8 mouse cellular contexts compared by ENCODE assay signal in genomic region chr15:12066176-12066856, GRCm38 (mm10). TPM values are rescaled to one million over a fixed set of nuclear protein-coding genes. Genes with fewer than 3 reads are reported as not detected.
DNase-seq lines count a peak whose midpoint lies in the region; ATAC-seq lines count a peak whose summit lies in the region.

No protein-coding gene starts in this region.

- no peaks in the 10 kb centered on the region for H3K27me3 ChIP-seq in intestine, embryonic 16.5 days (replicated peaks; ENCODE audit: control insufficient read depth, insufficient read depth, low read length)
- H3K27me3 ChIP-seq in neural tube, embryonic 15.5 days (replicated peaks) = no peaks in the 10 kb centered on the region

- no peaks in the 10 kb centered on the region for H3K9me3 ChIP-seq in intestine, embryonic 16.5 days (ENCODE audit: control insufficient read depth, low read length)
- H3K9me3 ChIP-seq in neural tube, embryonic 15.5 days (replicated peaks) = no peaks in the 10 kb centered on the region

- peak; percentile 84 for DNase-seq in adipocyte (ENCODE audit: low spot score)
- DNase-seq in cerebellum, adult 8-10 months = peak; percentile 48
- DNase-seq in gastrocnemius, postnatal 25 days = peak; percentile 77
- DNase-seq in left cerebral cortex, postnatal 14 days (ENCODE audit: low spot score in 2 of 2) = peak; percentile 72 to 78
- no peak for DNase-seq in spleen, adult 12 weeks (ENCODE audit: low spot score)

- H3K4me3 ChIP-seq in intestine, embryonic 16.5 days (ENCODE audit: low read length) = no peak overlapping the region
- no peak overlapping the region for H3K4me3 ChIP-seq in neural tube, embryonic 15.5 days (replicated peaks)

- intact Hi-C loops in left cerebral cortex, postnatal 14 days (cut with DNase I) = no loop called here

- WGBS in intestine, embryonic 16.5 days = 39% methylated on average over 14 of the region's 14 CpGs
- WGBS in neural tube, embryonic 15.5 days = 24% methylated on average over 14 of the region's 14 CpGs

- peak overlapping the region; percentile 82 for H3K27ac ChIP-seq in intestine, embryonic 16.5 days (ENCODE audit: low read length)
- H3K27ac ChIP-seq in neural tube, embryonic 15.5 days (replicated peaks) = peak overlapping the region; percentile 78

- no peak overlapping the region for H3K9ac ChIP-seq in intestine, embryonic 16.5 days (ENCODE audit: low read depth, low read length)
- H3K9ac ChIP-seq in neural tube, embryonic 15.5 days (replicated peaks) = no peak overlapping the region

- no peaks in the 10 kb centered on the region for H3K36me3 ChIP-seq in intestine, embryonic 16.5 days (ENCODE audit: control insufficient read depth, insufficient read depth, low read length)
- no peaks in the 10 kb centered on the region for H3K36me3 ChIP-seq in neural tube, embryonic 15.5 days

- H3K4me1 ChIP-seq in intestine, embryonic 16.5 days (ENCODE audit: control insufficient read depth, insufficient read depth, low read length) = peaks cover 13% of the 10 kb centered on the region
- H3K4me1 ChIP-seq in neural tube, embryonic 15.5 days = peaks cover 18% of the 10 kb centered on the region

- peak; percentile 74 for ATAC-seq in intestine, embryonic 16.5 days
- ATAC-seq in neural tube, embryonic 15.5 days (ENCODE audit: low FRiP score) = peak; percentile 82
- no peak for ATAC-seq in erythroblast, adult 5-6 weeks (replicated peaks; ENCODE audit: low FRiP score, poor library complexity, severe bottlenecking)

- peak overlapping the region; percentile 28; the same call in 1 of the 2 replicates for H3K4me2 ChIP-seq in intestine, embryonic 16.5 days (ENCODE audit: low read depth, low read length)
- peak overlapping the region; percentile 19; the same call in 1 of the 2 replicates for H3K4me2 ChIP-seq in neural tube, embryonic 15.5 days

RNA-seq across cellular contexts. Expression of gene Zfr, which starts 51.3 kb away (rescaled TPM):
- total RNA-seq in gastrocnemius, postnatal 25 days (2021) = 10 to 100 TPM; 46.0 to 61.1 TPM
- polyA plus RNA-seq in intestine, embryonic 16.5 days (2015; fragmentation: Nextera tagmentation; extraction: Ambion mirVana) = 79.7 and 86.9 TPM in 2 replicates
- total RNA-seq in left cerebral cortex, postnatal 14 days (2021) = 100 to 1,000 TPM; 347 to 349 TPM
- 162 and 173 TPM in 2 replicates for polyA plus RNA-seq in neural tube, embryonic 15.5 days (2015; fragmentation: Nextera tagmentation; extraction: Ambion mirVana)
- 45.6 and 46.5 TPM in 2 replicates for total RNA-seq in erythroblast, adult 5-6 weeks (2015; ENCODE audit: low replicate concordance)
- 27.8 and 32.2 TPM in 2 replicates for total RNA-seq in erythroblast, adult 5-6 weeks (2017; ENCODE audit: low replicate concordance)

Comparison
In these comparisons a context has a peak if more than half of its experiments do, and no peak if none do; other contexts are left out.
1. RNA of gene Zfr, which starts 51.3 kb away (total RNA-seq): 347 to 349 TPM in left cerebral cortex, postnatal 14 days; 46.0 to 61.1 TPM in gastrocnemius, postnatal 25 days and 27.8 to 46.5 TPM in erythroblast, adult 5-6 weeks; every median in the first group is over 4 times any median in the second.